Mouse (Mus musculus): ENCODE data around the gene Hmgn2. TPM values are rescaled to one million over a fixed set of nuclear protein-coding genes. Genes with fewer than 3 reads are reported as not detected.
"Not testable (repeated sequence)": the region's sequence is repeated elsewhere in the genome, so short reads cannot be mapped to it uniquely, and the experiment has no call there.

Gene Hmgn2
- polyA plus RNA-seq, 1 experiment from 2014 or later, result 2,669 TPM

GRCm38 (mm10) chr4:133942679-133943078, 25.8 kb downstream of the Hmgn2 start:
- no peaks in the 10 kb centered on the region for H3K36me3 ChIP-seq
- no peak overlapping the region for H3K27ac ChIP-seq
- H3K27me3 ChIP-seq, result no peaks in the 10 kb centered on the region
- no peaks in the 10 kb centered on the region for H3K9me3 ChIP-seq
- H3K4me1 ChIP-seq, result 0 out of 2 replicates have a peak, but pooled peaks cover 3% of the 10 kb centered on the region
- no peak overlapping the region for H3K4me2 ChIP-seq
- H3K9ac ChIP-seq, result no peak overlapping the region
- 88% methylated on average over 4 of the region's 4 CpGs for WGBS
- no peak for ATAC-seq (ENCODE audit: insufficient number of reproducible peaks, insufficient read depth, low FRiP score, low TSS enrichment, low read depth)
- H3K4me3 ChIP-seq, result no peak overlapping the region

DNA sequence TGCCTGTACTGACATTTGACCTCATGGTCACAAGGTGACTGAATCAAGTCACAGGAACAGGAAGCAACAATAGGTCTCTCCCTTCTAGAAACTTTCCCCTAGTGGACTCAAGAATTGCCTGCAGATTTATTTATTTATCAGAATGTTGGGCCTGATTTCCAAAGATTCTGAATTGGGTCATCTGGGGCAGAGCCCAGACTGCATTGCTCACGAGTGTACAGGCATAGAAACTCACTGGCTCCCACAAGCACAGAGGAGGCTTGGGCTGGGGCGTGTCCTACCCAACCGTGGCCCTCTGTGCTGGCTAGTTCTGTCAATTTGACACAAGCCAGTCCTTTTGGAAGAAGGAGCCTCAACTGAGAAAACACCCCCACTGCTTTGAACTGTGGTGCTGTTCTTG, 26.9 kb downstream of the Hmgn2 start:
- no peak overlapping the region for H3K4me2 ChIP-seq
- H3K36me3 ChIP-seq, result no peaks in the 10 kb centered on the region
- H3K9me3 ChIP-seq, result no peaks in the 10 kb centered on the region
- H3K9ac ChIP-seq, result no peak overlapping the region
- no peak overlapping the region for H3K4me3 ChIP-seq
- no peaks in the 10 kb centered on the region for H3K27me3 ChIP-seq
- H3K4me1 ChIP-seq, result 0 out of 2 replicates have a peak, but pooled peaks cover 3% of the 10 kb centered on the region
- WGBS, result 49% methylated on average over 3 of the region's 3 CpGs
- no peak overlapping the region for H3K27ac ChIP-seq
- no peak for ATAC-seq (ENCODE audit: insufficient number of reproducible peaks, insufficient read depth, low FRiP score, low TSS enrichment, low read depth)

DNA sequence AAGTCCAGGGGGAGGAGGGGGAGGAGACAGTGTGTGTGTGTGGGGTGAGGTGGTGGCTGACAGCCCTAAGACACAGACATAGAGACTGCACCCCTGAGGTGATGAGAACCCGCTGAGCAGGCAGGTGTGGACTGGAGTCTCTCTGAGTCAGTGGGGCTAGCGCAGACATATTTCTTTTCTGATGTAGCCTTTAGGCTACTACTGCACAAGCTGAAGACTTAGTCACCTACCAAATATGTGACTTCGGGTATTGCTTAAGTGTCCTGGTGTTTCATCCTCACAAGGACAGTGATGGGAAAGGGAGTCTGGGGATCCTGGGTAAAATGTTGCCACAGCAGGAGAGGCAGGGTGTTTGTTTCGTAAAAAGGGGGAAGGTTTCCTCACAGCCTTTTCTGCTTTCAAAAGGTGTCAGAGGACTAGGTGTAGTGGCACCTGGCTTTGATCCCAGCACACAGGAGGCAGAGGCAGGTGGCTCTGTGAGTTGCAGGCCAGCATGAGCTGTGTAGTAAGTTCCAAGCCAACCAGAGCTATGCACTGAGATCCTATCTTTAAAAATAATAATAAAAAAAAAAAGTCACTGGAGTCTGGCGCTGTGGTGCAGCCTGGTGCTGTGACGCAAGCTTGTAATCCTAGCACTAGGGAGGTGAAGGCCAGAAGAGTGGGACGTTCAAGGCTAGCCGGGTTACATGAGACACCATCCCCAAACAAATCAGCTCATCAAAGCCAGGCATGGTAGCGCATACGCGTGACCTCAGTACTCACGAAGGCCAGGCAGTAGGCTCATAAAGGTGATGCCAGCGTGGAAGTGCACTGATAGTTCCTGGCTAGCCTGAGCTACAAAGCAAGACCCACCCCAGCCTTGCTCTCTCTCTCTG, 27.8 kb downstream of the Hmgn2 start:
- no peak overlapping the region for H3K27ac ChIP-seq
- H3K36me3 ChIP-seq, result no peaks in the 10 kb centered on the region
- 60% methylated on average over 13 of the region's 13 CpGs for WGBS

DNA sequence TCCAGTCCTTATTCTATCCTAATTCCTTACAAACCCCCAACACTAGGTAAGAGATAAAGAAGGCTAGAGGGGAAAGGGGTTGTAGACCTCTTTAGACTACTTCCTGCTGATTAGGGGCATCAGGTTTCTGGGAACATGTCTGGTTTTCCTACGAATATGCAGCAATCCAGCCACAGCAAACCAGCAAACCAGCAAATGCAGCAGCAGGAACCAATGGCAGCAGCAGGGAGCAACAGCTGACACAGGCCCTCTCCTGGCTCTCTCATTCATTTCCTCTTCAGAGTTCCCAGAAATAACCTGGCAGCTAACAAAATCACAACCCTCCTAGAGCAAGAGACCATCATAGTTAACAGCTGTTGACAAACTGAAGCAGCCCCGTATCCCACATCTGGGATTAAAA, 30.4 kb downstream of the Hmgn2 start:
- Histone ChIP-seq H3K27me3 (no peaks in the 10 kb centered on the region), H3K4me3 (no peak overlapping the region), H3K4me2 (no peak overlapping the region), H3K27ac (no peak overlapping the region), H3K36me3 (no peaks in the 10 kb centered on the region), H3K9ac (no peak overlapping the region), H3K9me3 (no peaks in the 10 kb centered on the region), H3K4me1 (peaks cover 6% of the 10 kb centered on the region; the same call in 1 of the 2 replicates)
- WGBS, result 35% methylated on average over 2 of the region's 2 CpGs
- ATAC-seq (ENCODE audit: insufficient number of reproducible peaks, insufficient read depth, low FRiP score, low TSS enrichment, low read depth), result no peak

More for the DNA sequence above, 27.8 kb downstream of the Hmgn2 start:
- no peaks in the 10 kb centered on the region for H3K27me3 ChIP-seq
- H3K4me1 ChIP-seq, result 0 out of 2 replicates have a peak, but pooled peaks cover 3% of the 10 kb centered on the region
- ATAC-seq (ENCODE audit: insufficient number of reproducible peaks, insufficient read depth, low FRiP score, low TSS enrichment, low read depth), result no peak
- H3K4me3 ChIP-seq, result no peak overlapping the region
- H3K9me3 ChIP-seq, result no peaks in the 10 kb centered on the region
- H3K9ac ChIP-seq, result no peak overlapping the region
- H3K4me2 ChIP-seq, result no peak overlapping the region

GRCm38 (mm10) chr4:133931785-133932184, 36.7 kb downstream of the Hmgn2 start:
- H3K4me3 ChIP-seq, result no peak overlapping the region
- H3K9ac ChIP-seq, result no peak overlapping the region
- H3K36me3 ChIP-seq, result no peaks in the 10 kb centered on the region
- no peak overlapping the region for H3K27ac ChIP-seq
- no peaks in the 10 kb centered on the region for H3K27me3 ChIP-seq
- no peak for ATAC-seq (ENCODE audit: insufficient number of reproducible peaks, insufficient read depth, low FRiP score, low TSS enrichment, low read depth)
- peaks cover 12% of the 10 kb centered on the region for H3K4me1 ChIP-seq
- WGBS, result 69% methylated on average over 3 of the region's 3 CpGs
- no peaks in the 10 kb centered on the region for H3K9me3 ChIP-seq
- H3K4me2 ChIP-seq, result no peak overlapping the region

DNA sequence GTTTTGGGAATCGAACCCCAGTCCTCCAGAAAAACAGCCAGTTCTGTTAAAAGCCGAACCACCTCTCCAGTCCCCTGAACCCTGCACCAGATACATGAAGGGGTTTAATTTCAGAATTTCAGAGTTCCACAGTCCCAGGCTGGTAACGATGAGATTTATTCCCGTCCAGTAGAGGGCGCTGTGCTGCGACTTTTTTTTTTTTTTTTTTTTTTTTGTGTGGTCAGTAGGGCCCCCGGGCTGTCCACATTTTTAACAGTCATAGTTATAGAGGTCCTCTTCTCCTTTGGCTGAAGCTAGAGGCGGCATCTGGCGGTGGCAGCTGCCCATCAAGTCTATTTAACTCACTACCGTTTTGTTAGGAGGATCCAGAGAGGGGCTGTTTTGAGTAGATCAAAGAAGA, 37.1 kb downstream of the Hmgn2 start:
- no peaks in the 10 kb centered on the region for H3K9me3 ChIP-seq
- no peaks in the 10 kb centered on the region for H3K27me3 ChIP-seq
- no peak overlapping the region for H3K27ac ChIP-seq
- no peak overlapping the region for H3K4me2 ChIP-seq
- H3K4me1 ChIP-seq, result peaks cover 12% of the 10 kb centered on the region
- H3K4me3 ChIP-seq, result no peak overlapping the region
- no peak overlapping the region for H3K9ac ChIP-seq
- ATAC-seq (ENCODE audit: insufficient number of reproducible peaks, insufficient read depth, low FRiP score, low TSS enrichment, low read depth), result no peak
- no peaks in the 10 kb centered on the region for H3K36me3 ChIP-seq
- 15% methylated on average over 10 of the region's 10 CpGs for WGBS

GRCm38 (mm10) chr4:133929278-133929670, 39.2 kb downstream of the Hmgn2 start:
- H3K4me1 ChIP-seq, result peaks cover 12% of the 10 kb centered on the region
- 0 out of 2 replicates have a peak overlapping the region, but pooled peaks have one; percentile 16 for H3K9ac ChIP-seq
- peak overlapping the region; percentile 16 for H3K4me2 ChIP-seq
- no peak overlapping the region for H3K4me3 ChIP-seq
- peak overlapping the region; percentile 51; the same call in 1 of the 2 replicates for H3K27ac ChIP-seq
- no peaks in the 10 kb centered on the region for H3K27me3 ChIP-seq
- no peaks in the 10 kb centered on the region for H3K9me3 ChIP-seq
- no peak for ATAC-seq (ENCODE audit: insufficient number of reproducible peaks, insufficient read depth, low FRiP score, low TSS enrichment, low read depth)
- 27% methylated on average over 7 of the region's 7 CpGs for WGBS
- no peaks in the 10 kb centered on the region for H3K36me3 ChIP-seq

GRCm38 (mm10) chr4:133928576-133929277, 39.7 kb downstream of the Hmgn2 start:
- no peaks in the 10 kb centered on the region for H3K36me3 ChIP-seq
- H3K4me1 ChIP-seq, result peaks cover 12% of the 10 kb centered on the region
- no peak overlapping the region for H3K4me3 ChIP-seq
- H3K9me3 ChIP-seq, result no peaks in the 10 kb centered on the region
- no peak overlapping the region for H3K9ac ChIP-seq
- H3K27ac ChIP-seq, result peak overlapping the region; percentile 51
- H3K4me2 ChIP-seq, result peak overlapping the region; percentile 16
- no peak for ATAC-seq (ENCODE audit: insufficient number of reproducible peaks, insufficient read depth, low FRiP score, low TSS enrichment, low read depth)
- WGBS, result 30% methylated on average over 15 of the region's 15 CpGs
- no peaks in the 10 kb centered on the region for H3K27me3 ChIP-seq

GRCm38 (mm10) chr4:133925204-133925603, 43.2 kb downstream of the Hmgn2 start:
- H3K4me1 ChIP-seq, result peaks cover 9% of the 10 kb centered on the region
- no peak overlapping the region for H3K4me3 ChIP-seq
- H3K36me3 ChIP-seq, result no peaks in the 10 kb centered on the region
- ATAC-seq (ENCODE audit: insufficient number of reproducible peaks, insufficient read depth, low FRiP score, low TSS enrichment, low read depth), result no peak
- no peak overlapping the region for H3K27ac ChIP-seq
- H3K9ac ChIP-seq, result no peak overlapping the region
- H3K27me3 ChIP-seq, result no peaks in the 10 kb centered on the region
- H3K4me2 ChIP-seq, result no peak overlapping the region
- 77% methylated on average over 4 of the region's 4 CpGs for WGBS
- no peaks in the 10 kb centered on the region for H3K9me3 ChIP-seq

DNA sequence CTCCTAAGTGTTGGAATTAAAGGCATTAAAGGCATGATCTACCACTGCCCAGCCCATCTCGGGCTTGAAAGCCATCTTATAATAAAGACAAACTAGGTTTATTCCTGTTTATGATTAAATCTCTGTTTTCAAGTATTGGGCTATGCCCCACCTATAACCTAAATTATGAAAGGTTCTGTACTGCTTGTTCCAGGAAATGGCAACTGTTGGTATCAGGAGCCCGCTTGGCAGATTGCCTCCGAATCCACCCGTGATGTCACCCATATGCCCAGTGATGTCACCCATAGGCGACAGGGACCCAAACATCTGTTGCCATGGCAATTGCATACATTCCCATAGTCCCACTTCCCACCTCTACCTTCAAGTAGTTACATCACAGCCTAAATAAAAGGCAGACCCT, 44.7 kb downstream of the Hmgn2 start:
- no peak for ATAC-seq (ENCODE audit: insufficient number of reproducible peaks, insufficient read depth, low FRiP score, low TSS enrichment, low read depth)
- Histone ChIP-seq H3K9me3 (no peaks in the 10 kb centered on the region), H3K4me2 (no peak overlapping the region), H3K9ac (no peak overlapping the region), H3K27me3 (no peaks in the 10 kb centered on the region), H3K4me1 (peaks cover 1% of the 10 kb centered on the region), H3K4me3 (no peak overlapping the region), H3K36me3 (no peaks in the 10 kb centered on the region), H3K27ac (no peak overlapping the region)
- WGBS, result 90% methylated on average over 5 of the region's 5 CpGs

GRCm38 (mm10) chr4:133918093-133918825, 50.2 kb downstream of the Hmgn2 start:
- H3K36me3 ChIP-seq; H3K4me1 ChIP-seq; H3K9ac ChIP-seq; ATAC-seq (ENCODE audit: insufficient number of reproducible peaks, insufficient read depth, low FRiP score, low TSS enrichment, low read depth); H3K27me3 ChIP-seq; H3K27ac ChIP-seq; H3K4me3 ChIP-seq; H3K4me2 ChIP-seq; H3K9me3 ChIP-seq: not testable (repeated sequence)
- 86% methylated on average over 23 of the region's 23 CpGs for WGBS
